Mouse (Mus musculus) monocyte, adult 5-6 weeks (primary cell): Measurements from ENCODE around the gene Gm4216. TPM values are rescaled to one million over a fixed set of nuclear protein-coding genes. Genes with fewer than 3 reads are reported as not detected.
"Not testable (repeated sequence)": the region's sequence is repeated elsewhere in the genome, so short reads cannot be mapped to it uniquely, and the experiment has no call there.

Experiments
- ATAC-seq: fragments of 153-309, 156-312 bp; replicated peaks from 2 replicates; pipeline ENCODE4 v1.8.0; 2017; ENCODE audit warnings: mild to moderate bottlenecking; ENCODE audit not compliant: low TSS enrichment, insufficient number of reproducible peaks, severe bottlenecking, poor library complexity, low FRiP score
- total RNA-seq: library from RNA; stranded (forward); fragments of 200-1000, 200-491, 200-594 nt; gene quantifications from 3 replicates; pipeline ENCODE4 v1.2.3, GENCODE M21; 2017

Gene Gm4216
- total RNA-seq: not detected in 3 replicates

DNA sequence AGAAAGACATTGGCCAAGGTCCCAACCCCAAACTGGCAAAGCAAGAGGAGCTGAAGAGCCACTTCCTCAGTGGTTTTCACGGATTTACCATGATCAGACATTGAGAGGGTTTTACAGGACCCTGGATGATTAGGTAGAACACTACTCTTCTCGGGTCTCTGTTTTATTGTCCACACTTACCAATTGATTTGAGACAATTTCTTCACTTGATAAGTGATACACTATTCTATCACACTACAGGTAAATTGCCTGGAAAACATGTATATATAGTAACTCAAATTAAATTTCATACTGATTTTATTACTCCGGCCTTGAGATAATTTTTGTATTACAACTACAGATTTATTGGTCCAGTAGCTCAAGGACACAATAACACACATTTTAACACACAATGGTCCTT is at the start of gene Gm4216:
Gene Gm4216, minus strand, starts transcription at position 101 of the 400 bp plus-strand sequence.
- not testable (repeated sequence) for ATAC-seq

- ATAC-seq: not testable (repeated sequence)
Observed at GRCm38 (mm10) chr7:23067356-23067755, 47.6 kb upstream of the Gm4216 start, which contains the start of gene Gm8720. Gm8720 (minus strand) TSS chr7:23067456.

GRCm38 (mm10) chr7:23055240-23055639 is 35.5 kb upstream of the Gm4216 start, which contains the start of gene Vmn1r163:
Vmn1r163 (plus strand) TSS chr7:23055540.
- not testable (repeated sequence) for ATAC-seq

- not testable (repeated sequence) for ATAC-seq
Observed at GRCm38 (mm10) chr7:22984573-22984972, 35.1 kb downstream of the Gm4216 start, which contains the start of gene Gm4214. Gm4214 (minus strand) TSS chr7:22984673.

Other genes starting within 250 kb of the Gm4216 start
- not detected in 3 replicates for gene Vmn1r158, start 229.1 kb downstream of the Gm4216 start, total RNA-seq
- not detected in 3 replicates for gene Vmn1r159, start 176.3 kb downstream of the Gm4216 start, total RNA-seq
- not detected in 3 replicates for gene Vmn1r160, start 148.7 kb downstream of the Gm4216 start, total RNA-seq
- not detected in 3 replicates for gene Gm4214, start 35.2 kb downstream of the Gm4216 start, total RNA-seq
- gene Vmn1r163, start 35.6 kb upstream of the Gm4216 start, total RNA-seq: not detected in 3 replicates
- not detected in 3 replicates for gene Gm8720, start 47.5 kb upstream of the Gm4216 start, total RNA-seq
- not detected in 3 replicates for gene Gm10662, start 124.6 kb upstream of the Gm4216 start, total RNA-seq
- not detected in 3 replicates for gene Vmn1r165, start 197.4 kb upstream of the Gm4216 start, total RNA-seq
- not detected in 3 replicates for gene Vmn1r166, start 231.8 kb upstream of the Gm4216 start, total RNA-seq